Mouse (Mus musculus) liver, embryonic 14.5 days (tissue): ENCODE data around the gene Ddo. TPM values are rescaled to one million over a fixed set of nuclear protein-coding genes. Genes with fewer than 3 reads are reported as not detected.

Source experiments
- ATAC-seq: fragments of 200-750 bp; cut with Nextera tagmentation; 2 replicates; pipeline ENCODE4 v1.8.0; 2017; ENCODE audit warnings: moderate number of reproducible peaks, mild to moderate bottlenecking, moderate library complexity; ENCODE audit not compliant: insufficient read depth
- DNase-seq, 3 experiments: peaks; one replicate each; pipeline ENCODE4 v3.0.0-alpha.2; 2012 to 2013; ENCODE audit warnings: low read depth in 3 of 3, low spot score in 3 of 3
- H3K27ac ChIP-seq: fragments of 300-500 bp; sonication (generic); 2 replicates; pipeline ENCODE4 v1.5.1; 2014; ENCODE audit warnings: moderate library complexity, mild to moderate bottlenecking, control low read depth, inconsistent platforms
- H3K27me3 ChIP-seq: fragments of 300-500 bp; sonication (generic); 2 replicates; pipeline ENCODE4 v1.6.1; 2014; ENCODE audit warnings: mild to moderate bottlenecking, low read length, moderate library complexity; ENCODE audit not compliant: control insufficient read depth, insufficient read depth
- H3K36me3 ChIP-seq: fragments of 300-500 bp; sonication (generic); replicated peaks from 2 replicates; pipeline ENCODE4 v1.6.1; 2014; ENCODE audit warnings: low read depth; ENCODE audit not compliant: control insufficient read depth, insufficient read depth
- H3K4me1 ChIP-seq, 2 experiments: fragments of 200-500 bp in 1 of 2; fragments of 300-500 bp in 1 of 2; sonication (generic) in 1 of 2; replicated peaks; 2 replicates each; pipeline ENCODE4 v1.6.1; 2012 to 2014; ENCODE audit warnings: antibody characterized with exemption in 1 of 2, inconsistent platforms in 1 of 2, low read length in 1 of 2; ENCODE audit not compliant: control insufficient read depth in 2 of 2, insufficient read depth in 2 of 2
- H3K4me2 ChIP-seq: fragments of 300-500 bp; sonication (generic); 2 replicates; pipeline ENCODE4 v1.6.1; 2014; ENCODE audit warnings: low read depth, mild to moderate bottlenecking, control low read depth, moderate library complexity
- H3K4me3 ChIP-seq, 2 experiments: fragments of 200-500 bp in 1 of 2; fragments of 300-500 bp in 1 of 2; sonication (generic) in 1 of 2; 2 replicates each; pipeline ENCODE4 v1.5.1; 2012 to 2014; ENCODE audit warnings: low read depth in 2 of 2, low read length in 2 of 2, mild to moderate bottlenecking in 2 of 2, control low read depth in 1 of 2, inconsistent platforms in 1 of 2, moderate library complexity in 1 of 2; ENCODE audit not compliant: insufficient read depth in 1 of 2
- H3K9ac ChIP-seq: fragments of 300-500 bp; sonication (generic); replicated peaks from 2 replicates; pipeline ENCODE4 v1.6.1; 2014; ENCODE audit warnings: mild to moderate bottlenecking, control low read depth, moderate library complexity
- H3K9me3 ChIP-seq: fragments of 300-500 bp; sonication (generic); 2 replicates; pipeline ENCODE4 v1.6.1; 2016; ENCODE audit warnings: low read length, mixed read lengths; ENCODE audit not compliant: control insufficient read depth
- CTCF ChIP-seq: IDR thresholded peaks from 2 replicates; pipeline ENCODE4 v1.5.1; 2016; ENCODE audit warnings: antibody characterized with exemption, low read depth, control low read depth
- EP300 ChIP-seq: IDR thresholded peaks from 2 replicates; pipeline ENCODE4 v1.6.1; 2016; ENCODE audit warnings: antibody characterized with exemption, low read depth
- WGBS: fragments of 180-500 bp; shearing (Covaris S2); extraction: QIAGEN DNeasy Blood & Tissue Kit; methylation state at CpG from one replicate; pipeline ENCODE4 v1.1.7; 2014; ENCODE audit not compliant: insufficient replicate concordance; 5-methylcytosine and 5-hydroxymethylcytosine counted together
- polyA plus RNA-seq, 2 experiments: library from polyadenylated mRNA; depleted of rRNA in 1 of 2; stranded (reverse) in 1 of 2; unstranded in 1 of 2; fragments of >200 nt; fragmentation: Nextera tagmentation in 1 of 2; extraction: Ambion mirVana in 1 of 2; gene quantifications; 2 replicates each; pipeline versions ENCODE4 v1.2.1 to v1.2.3; 2012 to 2014

Ddo gene
- polyA plus RNA-seq, 2 experiments, result 0.02 TPM; not detected in 1

DNA sequence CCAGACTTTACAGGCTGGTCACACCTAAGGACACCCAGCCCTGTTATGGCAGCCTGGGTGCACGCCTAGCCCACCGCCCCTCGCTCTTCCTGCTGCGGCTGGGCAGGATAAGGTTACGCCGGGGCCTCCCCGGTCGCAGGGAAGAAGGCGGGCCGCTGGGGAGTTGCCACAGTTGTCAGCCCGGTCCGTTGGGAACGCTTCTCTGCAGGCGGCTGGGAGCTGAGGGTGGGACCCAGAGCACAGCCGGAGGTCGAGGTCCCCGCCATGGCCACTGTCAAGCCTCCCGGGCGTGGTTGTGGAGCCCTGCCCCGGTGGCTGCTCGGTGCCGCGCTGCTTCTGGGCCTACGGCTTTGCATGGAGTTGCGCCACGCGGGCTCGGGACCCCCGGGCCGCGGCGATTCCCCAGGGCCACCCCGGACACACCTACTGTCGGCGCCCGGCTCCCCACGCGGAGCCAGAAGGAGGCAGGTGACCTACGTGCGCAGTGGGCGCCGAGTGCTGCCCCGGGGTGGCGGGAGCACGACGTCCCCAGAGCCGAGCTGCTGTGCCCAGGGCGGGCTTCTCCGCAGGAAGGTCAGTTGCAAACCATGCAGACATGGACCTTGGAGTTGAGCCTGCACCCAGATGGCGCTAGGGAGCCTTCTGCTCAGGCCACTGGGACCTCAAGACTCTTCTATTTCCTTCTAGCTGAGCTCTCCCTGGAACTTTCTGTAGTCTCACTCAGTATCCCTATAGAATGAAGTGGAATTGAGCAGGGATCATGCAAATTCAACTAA, 53.5 kb downstream of the Ddo start, which contains the start of gene Mettl24:
Mettl24 (plus strand) TSS at position 191 of the 776 bp plus-strand sequence.
- H3K4me1 ChIP-seq, result no peaks in the 10 kb centered on the region

DNA sequence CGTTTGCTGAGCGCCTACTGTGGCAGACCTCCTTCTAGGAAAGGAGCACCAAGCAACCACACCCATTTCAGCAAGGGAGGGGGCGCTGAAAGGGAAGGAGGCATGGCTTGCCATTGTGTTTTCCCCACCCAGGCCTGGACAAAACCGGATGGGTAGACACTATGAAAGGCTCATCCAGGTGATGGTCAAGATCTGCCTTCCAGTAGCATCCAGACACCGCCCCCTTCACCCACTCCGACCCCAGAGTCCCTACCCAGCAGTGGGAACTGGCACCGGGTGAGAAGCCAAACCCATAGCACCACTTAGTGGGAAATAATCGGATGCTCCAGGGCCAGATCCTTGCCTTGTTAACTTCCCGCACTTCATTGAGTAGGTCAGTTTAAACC, 54.0 kb downstream of the Ddo start:
- no peak overlapping the region for H3K9ac ChIP-seq
- H3K4me3 ChIP-seq, result no peak overlapping the region
- no peaks in the 10 kb centered on the region for H3K36me3 ChIP-seq
- H3K4me2 ChIP-seq, result no peak overlapping the region; the same call in 1 of the 2 replicates
- TF ChIP-seq EP300, result no peak
- TF ChIP-seq CTCF, result no peak
- H3K4me1 ChIP-seq, result no peaks in the 10 kb centered on the region
- peaks cover 8% of the 10 kb centered on the region for H3K27me3 ChIP-seq
- no peaks in the 10 kb centered on the region for H3K9me3 ChIP-seq
- no peak for DNase-seq
- no peak overlapping the region for H3K27ac ChIP-seq
- ATAC-seq, result no peak
- WGBS, result 42% methylated on average over 9 of the region's 9 CpGs

More for the DNA sequence above, 53.5 kb downstream of the Ddo start, which contains the start of gene Mettl24:
- H3K36me3 ChIP-seq, result no peaks in the 10 kb centered on the region
- TF ChIP-seq EP300 (no peak), CTCF (peak; percentile 56)
- H3K4me3 ChIP-seq, result peak within 1 kb of the TSS; percentile 29 to 50
- H3K9me3 ChIP-seq, result no peaks in the 10 kb centered on the region
- peak within 1 kb of the TSS; percentile 60 for H3K4me2 ChIP-seq
- WGBS, result under 1% methylated on average over 48 of the region's 50 CpGs
- peaks cover 8% of the 10 kb centered on the region for H3K27me3 ChIP-seq
- peak in 1 of 3 experiments; percentile 13 for DNase-seq
- no peak for ATAC-seq
- H3K27ac ChIP-seq, result no peak within 1 kb of the TSS
- peak within 1 kb of the TSS; percentile 31; the same call in 1 of the 2 replicates for H3K9ac ChIP-seq

DNA sequence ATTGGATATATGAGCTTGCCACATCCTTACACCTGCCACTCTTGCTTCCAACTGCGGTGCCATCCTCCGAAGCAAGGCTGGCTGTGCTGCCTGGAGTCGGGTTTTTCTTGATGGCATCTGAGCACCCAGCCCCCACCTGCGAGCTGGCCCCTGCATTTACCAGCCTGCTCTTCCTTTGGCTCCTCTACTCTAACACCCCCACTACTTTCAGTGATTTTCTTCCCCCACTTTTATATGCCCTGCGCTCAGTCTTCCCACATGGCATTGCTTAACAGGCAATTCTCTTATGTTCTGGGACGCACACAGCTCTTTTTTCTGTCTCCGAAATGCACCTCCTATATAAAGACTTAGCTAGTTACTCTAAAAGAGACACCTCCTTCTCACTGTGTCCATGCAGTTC, 54.5 kb downstream of the Ddo start:
- no peaks in the 10 kb centered on the region for H3K9me3 ChIP-seq
- no peak for TF ChIP-seq EP300
- TF ChIP-seq CTCF, result no peak
- no peaks in the 10 kb centered on the region for H3K4me1 ChIP-seq
- no peak overlapping the region for H3K4me2 ChIP-seq
- H3K4me3 ChIP-seq, result no peak overlapping the region
- H3K9ac ChIP-seq, result no peak overlapping the region
- no peak for DNase-seq
- WGBS, result 71% methylated on average over 7 of the region's 7 CpGs
- no peak overlapping the region for H3K27ac ChIP-seq
- ATAC-seq, result no peak
- H3K27me3 ChIP-seq, result peaks cover 8% of the 10 kb centered on the region
- no peaks in the 10 kb centered on the region for H3K36me3 ChIP-seq

DNA sequence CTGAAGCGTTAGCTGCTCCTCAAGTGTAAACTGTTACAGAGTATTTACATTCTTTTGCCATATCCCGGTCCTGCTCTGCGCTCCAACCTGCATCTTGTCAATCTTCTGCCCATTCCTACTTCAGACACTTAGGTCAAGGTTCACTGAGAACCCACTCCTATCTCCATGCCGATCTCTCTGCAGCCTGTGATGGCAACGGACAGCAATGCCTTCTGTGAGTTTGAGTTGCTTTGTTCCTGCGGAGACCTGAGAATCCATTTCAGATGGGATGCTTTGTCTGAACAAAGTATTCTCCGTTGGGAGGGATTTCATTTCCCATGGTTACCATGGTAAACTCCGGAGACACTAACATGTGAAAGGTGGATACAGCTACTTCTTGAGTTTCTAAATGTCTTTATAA, 55.8 kb downstream of the Ddo start:
- no peak for ATAC-seq
- Histone ChIP-seq H3K4me2 (no peak overlapping the region), H3K4me3 (no peak overlapping the region), H3K36me3 (no peaks in the 10 kb centered on the region), H3K9ac (no peak overlapping the region), H3K27ac (no peak overlapping the region), H3K9me3 (no peaks in the 10 kb centered on the region), H3K27me3 (peaks cover 8% of the 10 kb centered on the region), H3K4me1 (no peaks in the 10 kb centered on the region)
- DNase-seq, result no peak
- TF ChIP-seq EP300 (no peak), CTCF (no peak)
- WGBS, result 55% methylated on average over 8 of the region's 8 CpGs

DNA sequence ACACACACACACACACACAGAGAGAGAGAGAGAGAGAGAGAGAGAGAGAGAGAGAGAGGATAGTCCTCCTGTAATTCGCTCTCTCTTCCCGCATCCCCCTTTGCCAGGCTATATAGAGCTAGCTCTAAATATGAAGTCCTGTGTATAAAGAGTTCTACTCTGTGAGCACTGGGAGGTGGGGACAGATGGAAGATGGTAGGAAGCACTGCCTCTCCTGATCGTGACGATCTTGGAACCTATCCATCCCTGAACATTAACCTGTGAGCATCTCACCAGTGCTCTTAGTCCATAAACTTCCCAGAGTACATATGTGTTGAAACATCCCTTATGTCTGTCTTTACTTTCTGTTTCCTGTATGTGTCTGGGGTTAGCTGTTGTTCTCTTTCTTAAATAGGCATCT, 57.2 kb downstream of the Ddo start:
- H3K4me3 ChIP-seq, result no peak overlapping the region
- DNase-seq (no peak), ATAC-seq (no peak)
- no peaks in the 10 kb centered on the region for H3K4me1 ChIP-seq
- no peak overlapping the region for H3K9ac ChIP-seq
- H3K9me3 ChIP-seq, result no peaks in the 10 kb centered on the region
- H3K27ac ChIP-seq, result no peak overlapping the region
- WGBS, result 64% methylated on average over 4 of the region's 4 CpGs
- H3K4me2 ChIP-seq, result no peak overlapping the region
- H3K36me3 ChIP-seq, result no peaks in the 10 kb centered on the region
- TF ChIP-seq CTCF, result no peak
- no peak for TF ChIP-seq EP300
- H3K27me3 ChIP-seq, result peaks cover 6% of the 10 kb centered on the region
